Mouse (Mus musculus) midbrain, postnatal 0 days (tissue): ENCODE measurements at regions not wholly inside any gene's neighbourhood (a gene's known extent, or its start where the extent isn't known, plus 50 kb on each side); places are given as distances from the start of the nearest gene placed in this dataset. TPM values are rescaled to one million over a fixed set of nuclear protein-coding genes. Genes with fewer than 3 reads are reported as not detected.

Experiments used
- ATAC-seq: fragments of 200-750 bp; cut with Nextera tagmentation; 2 replicates; pipeline ENCODE4 v1.8.0; 2017; ENCODE audit warnings: moderate number of reproducible peaks, mild to moderate bottlenecking, moderate TSS enrichment, moderate library complexity; ENCODE audit not compliant: low FRiP score
- DNase-seq: peaks from one replicate; pipeline ENCODE4 v3.0.0-alpha.2; 2015; ENCODE audit warnings: low spot score
- H3K27ac ChIP-seq: fragments of 300-500 bp; sonication (generic); 2 replicates; pipeline ENCODE4 v1.5.1; 2014; ENCODE audit warnings: low read depth, mild to moderate bottlenecking, low read length, mixed read lengths
- H3K27me3 ChIP-seq: fragments of 300-500 bp; sonication (generic); 2 replicates; pipeline ENCODE4 v1.6.1; 2014; ENCODE audit warnings: low read length, control low read depth, mixed read lengths; ENCODE audit not compliant: insufficient read depth
- H3K36me3 ChIP-seq: fragments of 300-500 bp; sonication (generic); 2 replicates; pipeline ENCODE4 v1.6.1; 2014; ENCODE audit warnings: low read length, control low read depth, mixed read lengths; ENCODE audit not compliant: insufficient read depth
- H3K4me1 ChIP-seq: fragments of 300-500 bp; sonication (generic); 2 replicates; pipeline ENCODE4 v1.6.1; 2014; ENCODE audit warnings: mild to moderate bottlenecking, control low read depth, antibody characterized with exemption, low read length, mixed read lengths; ENCODE audit not compliant: insufficient read depth
- H3K4me2 ChIP-seq: fragments of 300-500 bp; sonication (generic); 2 replicates; pipeline ENCODE4 v1.6.1; 2014; ENCODE audit warnings: low read depth, mild to moderate bottlenecking, low read length, mixed read lengths; ENCODE audit not compliant: poor library complexity, severe bottlenecking
- H3K4me3 ChIP-seq: fragments of 300-500 bp; sonication (generic); 2 replicates; pipeline ENCODE4 v1.5.1; 2014; ENCODE audit warnings: low read depth, mild to moderate bottlenecking, low read length, moderate library complexity
- H3K9ac ChIP-seq: fragments of 300-500 bp; sonication (generic); replicated peaks from 2 replicates; pipeline ENCODE4 v1.6.1; 2014; ENCODE audit warnings: mild to moderate bottlenecking, low read length, moderate library complexity, mixed read lengths; ENCODE audit not compliant: poor library complexity, severe bottlenecking
- H3K9me3 ChIP-seq: fragments of 300-500 bp; sonication (generic); 2 replicates; pipeline ENCODE4 v1.6.1; 2016; ENCODE audit warnings: low read length, control low read depth
- CTCF ChIP-seq: IDR thresholded peaks from 2 replicates; pipeline ENCODE4 v1.5.1; 2016; ENCODE audit warnings: antibody characterized with exemption, mild to moderate bottlenecking
- WGBS: fragments of 180-500 bp; shearing (Covaris S2); extraction: QIAGEN DNeasy Blood & Tissue Kit; methylation state at CpG from one replicate; pipeline ENCODE4 v1.1.7; 2014; 5-methylcytosine and 5-hydroxymethylcytosine counted together
- microRNA-seq: library from miRNA; unstranded; fragments of <30 nt; microRNA quantifications from one replicate; pipeline ENCODE4, GENCODE M21; 2016; ENCODE audit warnings: borderline number of aligned reads

- Histone ChIP-seq H3K4me2 (no peak overlapping the region), H3K27ac (no peak overlapping the region), H3K27me3 (no peaks in the 10 kb centered on the region), H3K9ac (no peak overlapping the region), H3K9me3 (no peaks in the 10 kb centered on the region), H3K4me3 (no peak overlapping the region), H3K4me1 (no peaks in the 10 kb centered on the region), H3K36me3 (no peaks in the 10 kb centered on the region)
- WGBS = 82% methylated on average over 5 of the region's 5 CpGs
- no peak for TF ChIP-seq CTCF
- ATAC-seq = no peak
- no peak for DNase-seq
Measured at GRCm38 (mm10) chr13:6492916-6493619, 54.9 kb upstream of the Pitrm1 start.

Small RNAs in the stretch of these regions (microRNA-seq; reads per million reads assigned to microRNA genes)
- gene Gm26259 = not detected
